Mouse (Mus musculus): ENCODE data around the gene Loxl3. TPM values are rescaled to one million over a fixed set of nuclear protein-coding genes. Genes with fewer than 3 reads are reported as not detected.
A peak's percentile ranks its signal among the peaks of the same experiment; 100 is the strongest.

The Loxl3 gene
- polyA plus RNA-seq, 1 experiment from 2014 or later = 2.5 TPM

GRCm38 (mm10) chr6:83080210-83080609 lies 46.2 kb downstream of the Loxl3 start:
- DNase-seq (ENCODE audit: low read depth, low spot score) = no peak
- in situ Hi-C loops (cut with MboI; ENCODE audit: low pct_unique_long_range_greater_than_20kb) = loop anchor here (5.0 kb wide), 1 partner anchor 158 kb away; no protein-coding TSS in a partner anchor
- ChIA-PET CTCF (interaction anchor here (1.2 to 1.7 kb wide), 4 partner anchors 10 to 84 kb away, joined by 3 to 8 read pairs (median 6); partner anchors contain the start of genes Ccdc142 and Gm42688), POLR2A (no interaction called here)
- no peak for ATAC-seq
- no peaks in the 10 kb centered on the region for H3K27me3 ChIP-seq
- TF ChIP-seq CTCF (IDR thresholded peaks at IDR 0.05) = no peak

GRCm38 (mm10) chr6:83083497-83083896 lies 49.5 kb downstream of the Loxl3 start:
- DNase-seq (ENCODE audit: low read depth, low spot score) = no peak
- CTCF ChIA-PET = interaction anchor here (1.1 to 3.2 kb wide), 3 partner anchors 18 to 87 kb away, joined by 3 to 11 read pairs (median 3); partner anchors contain the start of genes Ccdc142 and Gm42688
- H3K27me3 ChIP-seq = peaks cover 8% of the 10 kb centered on the region
- in situ Hi-C loops (cut with MboI; ENCODE audit: low pct_unique_long_range_greater_than_20kb) = loop anchor here (5.0 kb wide), 1 partner anchor 161 kb away; no protein-coding TSS in a partner anchor
- no peak for TF ChIP-seq CTCF (IDR thresholded peaks at IDR 0.05)
- no peak for ATAC-seq
- POLR2A ChIA-PET = no interaction called here

- ChIA-PET CTCF (interaction anchor here (1.5 to 3.2 kb wide), 2 partner anchors 17 to 88 kb away, joined by 3 to 11 read pairs; partner anchors contain the start of genes Ccdc142 and Gm42688), POLR2A (no interaction called here)
- peaks cover 8% of the 10 kb centered on the region for H3K27me3 ChIP-seq
- DNase-seq (ENCODE audit: low read depth, low spot score) (no peak), ATAC-seq (peak; percentile 12)
- in situ Hi-C loops (cut with MboI; ENCODE audit: low pct_unique_long_range_greater_than_20kb) = loop anchor here (5.0 kb wide), 1 partner anchor 162 kb away; no protein-coding TSS in a partner anchor
- no peak for TF ChIP-seq CTCF (IDR thresholded peaks at IDR 0.05)
These were observed 50.5 kb downstream of the Loxl3 start for GRCm38 (mm10) chr6:83084477-83084876.

- DNase-seq (ENCODE audit: low read depth, low spot score) = no peak
- in situ Hi-C loops (cut with MboI; ENCODE audit: low pct_unique_long_range_greater_than_20kb) = no loop called here
- CTCF ChIA-PET = interaction anchor here (1.1 kb wide), 1 partner anchor 8 kb away, joined by 3 read pairs; no protein-coding TSS in a partner anchor
- no peak for ATAC-seq
- TF ChIP-seq CTCF (IDR thresholded peaks at IDR 0.05) = no peak
- H3K27me3 ChIP-seq = peaks cover 8% of the 10 kb centered on the region
- POLR2A ChIA-PET = no interaction called here
These were observed 52.4 kb downstream of the Loxl3 start, which contains the start of gene Lbx2 for GRCm38 (mm10) chr6:83086121-83087035. Gene Lbx2, plus strand, starts transcription at chr6:83086367.

GRCm38 (mm10) chr6:83087205-83087925 lies 53.4 kb downstream of the Loxl3 start:
- POLR2A ChIA-PET = interaction anchor here (0.9 kb wide), 1 partner anchor 9 kb away, joined by 3 read pairs; no protein-coding TSS in a partner anchor
- H3K27me3 ChIP-seq = peaks cover 8% of the 10 kb centered on the region
- DNase-seq (ENCODE audit: low read depth, low spot score) = no peak

GRCm38 (mm10) chr6:83087926-83088260 lies 53.9 kb downstream of the Loxl3 start:
- H3K27me3 ChIP-seq = peaks cover 8% of the 10 kb centered on the region
- TF ChIP-seq CTCF (IDR thresholded peaks at IDR 0.05) = no peak
- CTCF ChIA-PET = interaction anchor here (1.1 kb wide), 1 partner anchor 91 kb away, joined by 3 read pairs; no protein-coding TSS in a partner anchor
- POLR2A ChIA-PET = interaction anchor here (0.9 kb wide), 1 partner anchor 9 kb away, joined by 3 read pairs; no protein-coding TSS in a partner anchor
- DNase-seq (ENCODE audit: low read depth, low spot score) (no peak), ATAC-seq (no peak)
- in situ Hi-C loops (cut with MboI; ENCODE audit: low pct_unique_long_range_greater_than_20kb) = no loop called here

More at GRCm38 (mm10) chr6:83087205-83087925, 53.4 kb downstream of the Loxl3 start:
- CTCF ChIA-PET = interaction anchor here (1.1 kb wide), 2 partner anchors 9 to 90 kb away, joined by 3 read pairs; no protein-coding TSS in a partner anchor
- in situ Hi-C loops (cut with MboI; ENCODE audit: low pct_unique_long_range_greater_than_20kb) = no loop called here
- TF ChIP-seq CTCF (IDR thresholded peaks at IDR 0.05) = no peak
- ATAC-seq = no peak

- H3K27me3 ChIP-seq = peaks cover 10% of the 10 kb centered on the region
- no peak for DNase-seq (ENCODE audit: low read depth, low spot score)
- CTCF ChIA-PET = interaction anchor here (1.0 to 1.3 kb wide), 3 partner anchors 8 to 14 kb away, joined by 3 to 6 read pairs (median 3); no protein-coding TSS in a partner anchor
- POLR2A ChIA-PET = interaction anchor here (0.7 kb wide), 1 partner anchor 51 kb away, joined by 4 read pairs; no protein-coding TSS in a partner anchor
- in situ Hi-C loops (cut with MboI; ENCODE audit: low pct_unique_long_range_greater_than_20kb) = no loop called here
- no peak for ATAC-seq
- no peak for TF ChIP-seq CTCF (IDR thresholded peaks at IDR 0.05)
These were observed 58.6 kb downstream of the Loxl3 start for GRCm38 (mm10) chr6:83092416-83093127.

- in situ Hi-C loops (cut with MboI; ENCODE audit: low pct_unique_long_range_greater_than_20kb) = no loop called here
- ATAC-seq (no peak), DNase-seq (ENCODE audit: low read depth, low spot score) (no peak)
- TF ChIP-seq CTCF (IDR thresholded peaks at IDR 0.05) = no peak
- POLR2A ChIA-PET = interaction anchor here (1.0 to 1.2 kb wide), 2 partner anchors 18 to 98 kb away, joined by 3 read pairs; partner anchors contain the start of gene Pcgf1
- CTCF ChIA-PET = interaction anchor here (1.2 to 3.5 kb wide), 4 partner anchors 16 to 99 kb away, joined by 3 to 17 read pairs (median 4); partner anchors contain the start of genes Dqx1 and Pcgf1
- H3K27me3 ChIP-seq = peaks cover 9% of the 10 kb centered on the region
These were observed 62.0 kb downstream of the Loxl3 start for GRCm38 (mm10) chr6:83095968-83096367.

- POLR2A ChIA-PET = interaction anchor here (0.6 to 1.3 kb wide), 3 partner anchors 20 to 162 kb away, joined by 3 to 6 read pairs (median 4); no protein-coding TSS in a partner anchor
- no peak for TF ChIP-seq CTCF (IDR thresholded peaks at IDR 0.05)
- CTCF ChIA-PET = interaction anchor here (1.7 kb wide), 1 partner anchor 102 kb away, joined by 4 read pairs; no protein-coding TSS in a partner anchor
- DNase-seq (ENCODE audit: low read depth, low spot score) (no peak), ATAC-seq (no peak)
- peaks cover 9% of the 10 kb centered on the region for H3K27me3 ChIP-seq
- in situ Hi-C loops (cut with MboI; ENCODE audit: low pct_unique_long_range_greater_than_20kb) = no loop called here
These were observed 64.4 kb downstream of the Loxl3 start for GRCm38 (mm10) chr6:83098411-83098810.
